Mouse (Mus musculus) midbrain, embryonic 11.5 days (tissue): ENCODE data around the gene Zmym4. TPM values are rescaled to one million over a fixed set of nuclear protein-coding genes. Genes with fewer than 3 reads are reported as not detected.
A peak's percentile ranks its signal among the peaks of the same experiment; 100 is the strongest.

Experiments used
- ATAC-seq: fragments of 200-750 bp; cut with Nextera tagmentation; 2 replicates; pipeline ENCODE4 v1.8.0; 2017; ENCODE audit warnings: moderate TSS enrichment, moderate library complexity; ENCODE audit not compliant: low FRiP score
- DNase-seq: peaks from one replicate; pipeline ENCODE4 v3.0.0; 2015; ENCODE audit warnings: low spot score; ENCODE audit errors: missing footprints
- H3K27ac ChIP-seq: fragments of 300-500 bp; sonication (generic); 2 replicates; pipeline ENCODE4 v1.5.1; 2014; ENCODE audit warnings: low read depth, low read length
- H3K27me3 ChIP-seq: fragments of 300-500 bp; sonication (generic); 2 replicates; pipeline ENCODE4 v1.6.1; 2014; ENCODE audit warnings: mild to moderate bottlenecking, low read length, moderate library complexity, mixed read lengths; ENCODE audit not compliant: control insufficient read depth, insufficient read depth
- H3K36me3 ChIP-seq: fragments of 300-500 bp; sonication (generic); 2 replicates; pipeline ENCODE4 v1.6.1; 2014; ENCODE audit warnings: mild to moderate bottlenecking, low read length, moderate library complexity, mixed read lengths; ENCODE audit not compliant: control insufficient read depth, insufficient read depth
- H3K4me1 ChIP-seq: fragments of 300-500 bp; sonication (generic); 2 replicates; pipeline ENCODE4 v1.6.1; 2014; ENCODE audit warnings: low read length; ENCODE audit not compliant: control insufficient read depth, insufficient read depth
- H3K4me2 ChIP-seq: fragments of 300-500 bp; sonication (generic); 2 replicates; pipeline ENCODE4 v1.6.1; 2014; ENCODE audit warnings: mild to moderate bottlenecking, moderate library complexity
- H3K4me3 ChIP-seq: fragments of 300-500 bp; sonication (generic); 2 replicates; pipeline ENCODE4 v1.5.1; 2014; ENCODE audit warnings: low read depth, low read length
- H3K9ac ChIP-seq: fragments of 300-500 bp; sonication (generic); 2 replicates; pipeline ENCODE4 v1.6.1; 2014; ENCODE audit warnings: low read length
- H3K9me3 ChIP-seq: fragments of 300-500 bp; sonication (generic); 2 replicates; pipeline ENCODE4 v1.6.1; 2016; ENCODE audit warnings: low read length; ENCODE audit not compliant: control insufficient read depth
- WGBS: fragments of 180-500 bp; shearing (Covaris S2); extraction: QIAGEN DNeasy Blood & Tissue Kit; methylation state at CpG from one replicate; pipeline ENCODE4 v1.1.7; 2014; 5-methylcytosine and 5-hydroxymethylcytosine counted together
- polyA plus RNA-seq: library from polyadenylated mRNA; unstranded; fragments of >200 nt; fragmentation: Nextera tagmentation; extraction: Ambion mirVana; gene quantifications from 2 replicates; pipeline ENCODE4 v1.2.1, GENCODE M21; 2014

Zmym4 gene
- polyA plus RNA-seq, 1 experiment from 2014 or later: 29.8 TPM

DNA sequence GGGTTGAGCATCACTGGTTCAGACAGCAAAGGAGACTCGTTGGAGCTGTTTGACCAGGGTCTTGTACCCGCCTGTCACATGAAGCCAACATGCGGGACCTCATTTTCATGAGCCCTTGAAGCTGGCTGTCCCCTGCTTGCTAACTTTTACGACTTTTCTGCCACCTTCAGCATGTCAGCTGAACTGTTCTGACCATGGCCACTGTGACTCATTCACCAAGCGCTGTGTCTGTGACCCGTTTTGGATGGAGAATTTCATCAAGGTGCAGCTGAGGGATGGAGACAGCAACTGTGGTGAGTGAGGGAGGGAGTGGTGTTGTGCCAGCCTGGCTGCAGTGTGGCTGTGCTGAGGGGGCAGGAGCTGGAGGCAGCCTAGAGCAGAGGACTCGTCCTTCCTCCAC is 121.0 kb downstream of the Zmym4 start:
- ATAC-seq (no peak), DNase-seq (no peak)
- no peak overlapping the region for H3K4me3 ChIP-seq
- H3K9me3 ChIP-seq: no peaks in the 10 kb centered on the region
- H3K36me3 ChIP-seq: peaks cover 8% of the 10 kb centered on the region; the same call in 1 of the 2 replicates
- H3K27ac ChIP-seq: no peak overlapping the region
- no peaks in the 10 kb centered on the region for H3K27me3 ChIP-seq
- no peak overlapping the region for H3K9ac ChIP-seq
- WGBS: 59% methylated on average over 7 of the region's 7 CpGs
- no peak overlapping the region for H3K4me2 ChIP-seq
- H3K4me1 ChIP-seq: no peaks in the 10 kb centered on the region

DNA sequence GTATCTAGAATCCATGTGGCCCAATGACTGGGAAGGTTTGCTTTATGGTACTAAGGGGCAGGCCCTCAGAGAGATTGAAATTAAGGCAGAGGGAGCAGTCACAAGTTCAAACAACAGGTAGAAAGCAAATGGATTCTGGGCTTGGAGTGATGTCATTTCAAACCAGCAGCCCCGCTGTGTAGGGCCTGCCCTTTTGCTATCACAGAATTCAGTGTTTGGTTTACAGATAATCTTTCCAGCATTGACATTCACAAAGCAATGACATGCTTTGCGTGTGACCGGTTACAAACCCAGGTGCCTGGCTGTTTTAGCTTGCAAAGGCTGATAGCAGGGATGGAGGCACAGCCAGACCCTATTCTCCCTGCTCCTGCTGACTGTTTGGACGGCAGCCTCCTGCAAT is 122.3 kb downstream of the Zmym4 start:
- H3K4me1 ChIP-seq: no peaks in the 10 kb centered on the region
- H3K27ac ChIP-seq: no peak overlapping the region
- 86% methylated on average over 4 of the region's 4 CpGs for WGBS
- ATAC-seq: no peak
- H3K9me3 ChIP-seq: no peaks in the 10 kb centered on the region
- no peaks in the 10 kb centered on the region for H3K27me3 ChIP-seq
- H3K4me3 ChIP-seq: no peak overlapping the region
- H3K36me3 ChIP-seq: peaks cover 8% of the 10 kb centered on the region
- H3K4me2 ChIP-seq: no peak overlapping the region
- no peak for DNase-seq
- no peak overlapping the region for H3K9ac ChIP-seq

DNA sequence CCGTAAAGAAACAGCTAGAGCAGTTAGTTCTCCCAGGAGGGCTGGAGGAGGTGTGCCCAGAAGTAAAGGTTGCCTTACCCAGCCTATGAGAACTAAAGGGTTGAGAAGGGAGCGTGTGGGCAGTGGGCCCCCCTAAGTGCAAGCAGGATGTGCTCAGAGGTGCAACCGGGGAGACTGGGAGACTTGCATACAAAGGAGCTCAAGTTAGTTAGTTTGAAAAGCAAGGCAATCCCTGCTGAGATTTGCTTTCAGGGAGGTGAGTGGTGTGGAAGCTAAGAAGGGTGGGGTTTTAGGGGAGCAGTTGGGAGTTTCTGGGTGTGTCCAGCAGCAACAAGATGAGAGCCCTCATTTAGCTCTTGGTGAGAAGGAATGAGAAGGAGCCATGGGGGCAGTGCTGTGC is 125.0 kb downstream of the Zmym4 start:
- Histone ChIP-seq H3K36me3 (peaks cover 4% of the 10 kb centered on the region), H3K9ac (no peak overlapping the region), H3K27ac (no peak overlapping the region), H3K4me2 (no peak overlapping the region), H3K4me3 (no peak overlapping the region), H3K9me3 (no peaks in the 10 kb centered on the region), H3K27me3 (no peaks in the 10 kb centered on the region), H3K4me1 (no peaks in the 10 kb centered on the region)
- DNase-seq: peak; percentile 72
- no peak for ATAC-seq
- WGBS: 53% methylated on average over 3 of the region's 3 CpGs

DNA sequence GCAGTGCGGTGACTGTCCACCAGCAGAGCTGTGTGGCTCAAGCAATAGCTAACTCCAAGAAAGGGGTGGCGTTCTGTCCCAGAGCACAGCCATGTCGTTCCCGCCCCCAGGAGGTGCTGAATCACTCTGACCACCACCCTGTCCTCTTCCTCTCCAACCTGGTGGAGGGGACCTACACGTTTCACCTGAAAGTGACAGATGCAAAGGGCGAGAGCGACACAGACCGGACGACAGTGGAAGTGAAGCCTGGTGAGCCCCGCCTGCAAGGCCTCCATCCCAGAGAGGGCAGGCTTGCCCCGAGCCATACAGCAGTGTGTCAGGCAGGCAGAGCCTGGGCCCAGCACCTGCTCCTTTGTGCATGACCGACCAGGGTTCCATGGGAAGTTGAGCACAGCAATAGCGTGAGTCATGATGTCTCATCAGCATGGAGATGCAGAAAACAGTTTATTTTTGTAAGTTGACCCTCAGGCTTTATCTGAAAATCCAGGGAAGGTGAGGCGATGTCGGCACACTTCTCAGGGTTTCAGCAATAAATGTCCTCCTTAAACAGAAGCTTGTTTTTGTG is 126.9 kb downstream of the Zmym4 start:
- Histone ChIP-seq H3K27ac (no peak overlapping the region), H3K9me3 (no peaks in the 10 kb centered on the region), H3K27me3 (no peaks in the 10 kb centered on the region), H3K9ac (no peak overlapping the region), H3K4me2 (no peak overlapping the region), H3K4me1 (no peaks in the 10 kb centered on the region), H3K4me3 (no peak overlapping the region), H3K36me3 (peaks cover 4% of the 10 kb centered on the region)
- ATAC-seq (no peak), DNase-seq (no peak)
- WGBS: 92% methylated on average over 15 of the region's 15 CpGs

DNA sequence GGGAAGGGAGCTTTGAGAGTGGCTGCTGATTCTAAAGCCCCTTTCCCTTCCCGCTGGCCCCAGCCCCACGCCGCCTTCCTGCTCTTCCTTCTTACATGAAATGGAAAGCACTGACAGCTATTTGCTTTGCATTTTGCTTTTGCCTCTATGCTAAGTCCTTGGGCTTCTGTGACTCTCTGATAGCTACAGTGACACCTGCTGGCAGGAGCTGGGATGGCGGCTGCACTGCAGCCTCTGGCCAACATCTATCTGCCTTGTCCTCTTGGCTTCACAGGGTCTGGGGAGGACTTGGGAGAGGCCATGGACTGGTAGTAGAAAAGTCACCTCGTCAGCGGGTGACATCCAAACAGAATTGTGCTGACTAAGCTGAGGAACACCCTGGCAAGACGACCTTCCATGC is 128.1 kb downstream of the Zmym4 start:
- H3K4me3 ChIP-seq: no peak overlapping the region
- no peaks in the 10 kb centered on the region for H3K9me3 ChIP-seq
- peaks cover 4% of the 10 kb centered on the region for H3K36me3 ChIP-seq
- no peaks in the 10 kb centered on the region for H3K4me1 ChIP-seq
- 16% methylated on average over 7 of the region's 7 CpGs for WGBS
- no peak overlapping the region for H3K9ac ChIP-seq
- ATAC-seq (no peak), DNase-seq (peak; percentile 100)
- H3K27ac ChIP-seq: no peak overlapping the region
- H3K4me2 ChIP-seq: no peak overlapping the region
- no peaks in the 10 kb centered on the region for H3K27me3 ChIP-seq

DNA sequence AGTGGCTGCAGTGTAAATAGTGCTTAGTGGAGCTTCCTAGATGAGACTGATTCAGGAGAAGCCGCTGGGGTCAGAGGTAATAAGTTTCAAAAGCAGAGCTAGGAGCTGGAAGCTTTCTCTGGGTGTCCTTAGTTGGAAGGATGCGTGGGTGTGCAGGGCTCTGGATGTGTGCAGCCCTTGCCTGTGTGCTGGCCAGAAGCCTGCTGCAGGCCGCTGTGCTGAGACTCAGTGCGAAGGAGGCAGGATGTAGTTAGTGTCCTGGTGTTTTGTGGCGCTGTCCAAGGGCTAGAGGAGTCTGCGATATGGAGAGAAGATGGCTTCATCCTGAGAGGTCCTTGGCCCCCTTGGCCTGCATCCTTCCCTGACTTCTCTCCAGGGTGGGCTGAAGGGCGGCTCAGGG is 129.1 kb downstream of the Zmym4 start:
- WGBS: 87% methylated on average over 7 of the region's 7 CpGs

DNA sequence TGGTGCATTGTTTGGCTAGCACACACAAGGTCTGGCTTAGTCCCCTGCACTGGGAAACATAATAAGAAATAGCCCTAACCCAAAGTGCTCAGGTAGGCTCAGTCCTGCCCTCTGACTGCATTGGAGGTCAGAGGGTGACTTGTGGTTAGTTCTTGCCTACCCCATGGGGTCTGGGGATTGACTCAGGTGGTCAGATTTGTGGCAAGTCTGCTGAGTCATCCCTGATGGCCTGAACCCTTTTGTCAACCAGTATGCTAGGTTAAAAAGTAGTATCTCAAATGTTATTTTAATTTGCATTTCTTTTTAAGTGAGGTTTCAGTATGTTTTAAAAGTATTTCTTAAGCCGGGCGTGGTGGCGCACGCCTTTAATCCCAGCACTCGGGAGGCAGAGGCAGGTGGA is 136.8 kb downstream of the Zmym4 start:
- no peak overlapping the region for H3K9ac ChIP-seq
- no peaks in the 10 kb centered on the region for H3K4me1 ChIP-seq
- no peaks in the 10 kb centered on the region for H3K27me3 ChIP-seq
- H3K36me3 ChIP-seq: no peaks in the 10 kb centered on the region
- no peak overlapping the region for H3K4me2 ChIP-seq
- no peak for ATAC-seq
- DNase-seq: no peak
- H3K4me3 ChIP-seq: no peak overlapping the region
- H3K27ac ChIP-seq: no peak overlapping the region
- WGBS: 95% methylated on average over 5 of the region's 5 CpGs
- H3K9me3 ChIP-seq: no peaks in the 10 kb centered on the region

More for the DNA sequence above, 129.1 kb downstream of the Zmym4 start:
- H3K27me3 ChIP-seq: no peaks in the 10 kb centered on the region
- H3K9me3 ChIP-seq: no peaks in the 10 kb centered on the region
- no peak overlapping the region for H3K4me2 ChIP-seq
- H3K27ac ChIP-seq: no peak overlapping the region
- ATAC-seq (no peak), DNase-seq (no peak)
- H3K9ac ChIP-seq: no peak overlapping the region
- no peaks in the 10 kb centered on the region for H3K4me1 ChIP-seq
- H3K4me3 ChIP-seq: no peak overlapping the region
- H3K36me3 ChIP-seq: peaks cover 4% of the 10 kb centered on the region

DNA sequence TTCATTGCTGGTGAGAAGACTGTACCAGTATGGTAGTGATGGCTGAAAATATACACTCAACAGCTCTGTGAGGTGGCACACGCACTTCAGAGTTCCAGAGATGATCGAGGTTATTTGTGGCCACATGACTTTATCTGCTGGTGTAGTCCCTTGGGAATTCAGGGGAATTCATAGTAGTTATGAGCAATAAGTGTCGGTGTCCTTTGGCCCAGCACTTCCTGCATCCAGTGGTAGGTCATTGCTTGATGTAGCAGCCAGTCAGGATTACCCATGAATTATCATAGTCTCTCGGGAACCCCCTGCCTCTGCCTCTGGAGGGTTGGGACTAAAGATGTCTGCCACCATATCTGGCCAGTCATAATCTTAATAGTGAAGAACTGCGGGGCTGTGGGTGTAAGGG is 144.0 kb downstream of the Zmym4 start:
- 93% methylated on average over 5 of the region's 5 CpGs for WGBS
- no peaks in the 10 kb centered on the region for H3K4me1 ChIP-seq
- ATAC-seq: no peak

DNA sequence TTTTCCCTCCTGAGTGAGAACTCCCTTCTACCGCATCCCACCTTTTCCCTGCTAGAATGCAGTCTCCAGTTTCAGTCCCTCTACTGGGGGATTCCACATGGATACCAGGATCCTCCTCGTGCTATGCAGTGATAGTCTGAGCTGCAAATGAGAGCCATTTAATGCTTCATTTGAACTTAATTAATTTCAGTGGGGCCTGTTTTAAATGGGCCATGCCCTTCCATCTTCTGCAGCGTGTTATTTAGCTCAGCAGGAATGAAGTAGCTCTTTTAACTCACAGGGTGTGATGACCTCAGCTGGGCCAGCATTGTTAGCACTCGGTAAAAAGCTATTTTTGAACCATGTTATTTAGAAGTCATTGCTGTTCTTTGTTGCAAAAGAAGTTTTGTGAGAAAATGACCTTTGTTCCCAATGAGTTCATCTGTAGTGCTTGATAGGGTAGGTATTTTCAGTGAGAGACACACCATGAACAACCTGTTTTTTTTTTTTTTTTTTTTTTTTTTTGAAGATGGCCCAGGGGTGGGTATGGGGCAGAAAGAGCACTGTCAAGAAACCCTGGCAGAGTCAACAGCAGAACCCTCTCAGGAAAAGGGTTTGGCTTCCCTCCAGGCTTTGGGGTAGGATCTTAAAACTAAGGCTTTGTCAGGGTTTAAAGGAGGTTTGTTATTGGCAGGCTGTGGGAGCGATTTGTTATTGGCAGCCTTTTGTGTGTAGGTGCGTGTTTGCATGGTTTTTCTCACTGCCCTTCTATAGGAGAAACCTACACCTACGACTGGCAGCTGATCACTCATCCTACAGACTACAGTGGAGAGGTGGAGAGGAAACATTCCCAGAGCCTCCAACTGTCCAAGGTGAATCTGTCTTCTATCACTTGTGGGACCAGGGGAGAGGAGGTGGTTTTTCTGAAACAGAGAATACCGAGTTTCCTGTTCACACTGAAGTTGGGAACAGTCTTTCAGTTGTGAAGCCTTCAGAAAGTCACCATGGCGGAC is 144.7 kb downstream of the Zmym4 start:
- Histone ChIP-seq H3K36me3 (0 out of 2 replicates have a peak, but pooled peaks cover 2% of the 10 kb centered on the region), H3K9ac (no peak overlapping the region), H3K27me3 (no peaks in the 10 kb centered on the region), H3K4me2 (no peak overlapping the region), H3K4me1 (no peaks in the 10 kb centered on the region), H3K27ac (no peak overlapping the region), H3K9me3 (no peaks in the 10 kb centered on the region), H3K4me3 (no peak overlapping the region)
- no peak for DNase-seq
- 82% methylated on average over 9 of the region's 9 CpGs for WGBS
- ATAC-seq: no peak

More for the DNA sequence above, 144.0 kb downstream of the Zmym4 start:
- Histone ChIP-seq H3K4me3 (no peak overlapping the region), H3K27me3 (no peaks in the 10 kb centered on the region), H3K9me3 (no peaks in the 10 kb centered on the region), H3K27ac (no peak overlapping the region), H3K4me2 (no peak overlapping the region), H3K9ac (no peak overlapping the region), H3K36me3 (0 out of 2 replicates have a peak, but pooled peaks cover 2% of the 10 kb centered on the region)
- DNase-seq: no peak
